Mouse (Mus musculus): Measurements from ENCODE around the gene Cib4. TPM values are rescaled to one million over a fixed set of nuclear protein-coding genes. Genes with fewer than 3 reads are reported as not detected.

The Cib4 gene
- polyA plus RNA-seq, 1 experiment from 2014 or later: not detected

GRCm38 (mm10) chr5:30578445-30579080 lies 32.9 kb upstream of the Cib4 start:
- no peaks in the 10 kb centered on the region for H3K4me1 ChIP-seq (replicated peaks; ENCODE audit: control insufficient read depth, insufficient read depth, low read length)

GRCm38 (mm10) chr5:30577654-30578310 lies 32.1 kb upstream of the Cib4 start:
- DNase-seq (ENCODE audit: low spot score) (no peak), ATAC-seq (replicated peaks; ENCODE audit: low FRiP score) (no peak)
- Histone ChIP-seq H3K27ac (ENCODE audit: low read depth, low read length) (no peak overlapping the region), H3K4me1 (replicated peaks; ENCODE audit: control insufficient read depth, insufficient read depth, low read length) (no peaks in the 10 kb centered on the region), H3K36me3 (ENCODE audit: control insufficient read depth, insufficient read depth, low read length) (no peaks in the 10 kb centered on the region), H3K4me3 (ENCODE audit: low read depth, low read length) (no peak overlapping the region), H3K9me3 (ENCODE audit: control insufficient read depth, low read length) (no peaks in the 10 kb centered on the region), H3K27me3 (ENCODE audit: control insufficient read depth, insufficient read depth, low read length) (no peaks in the 10 kb centered on the region), H3K9ac (ENCODE audit: low read length) (no peak overlapping the region), H3K4me2 (ENCODE audit: low read depth, low read length, severe bottlenecking) (no peak overlapping the region)
- 80% methylated on average over 12 of the region's 12 CpGs for WGBS

More at GRCm38 (mm10) chr5:30578445-30579080, 32.9 kb upstream of the Cib4 start:
- Histone ChIP-seq H3K9me3 (ENCODE audit: control insufficient read depth, low read length) (no peaks in the 10 kb centered on the region), H3K9ac (ENCODE audit: low read length) (no peak overlapping the region), H3K27me3 (ENCODE audit: control insufficient read depth, insufficient read depth, low read length) (no peaks in the 10 kb centered on the region), H3K27ac (ENCODE audit: low read depth, low read length) (no peak overlapping the region), H3K36me3 (ENCODE audit: control insufficient read depth, insufficient read depth, low read length) (no peaks in the 10 kb centered on the region), H3K4me3 (ENCODE audit: low read depth, low read length) (no peak overlapping the region), H3K4me2 (ENCODE audit: low read depth, low read length, severe bottlenecking) (no peak overlapping the region)
- DNase-seq (ENCODE audit: low spot score) (no peak), ATAC-seq (replicated peaks; ENCODE audit: low FRiP score) (no peak)
- WGBS: 81% methylated on average over 6 of the region's 6 CpGs

GRCm38 (mm10) chr5:30577251-30577650 lies 31.6 kb upstream of the Cib4 start:
- Histone ChIP-seq H3K27ac (ENCODE audit: low read depth, low read length) (no peak overlapping the region), H3K9me3 (ENCODE audit: control insufficient read depth, low read length) (no peaks in the 10 kb centered on the region), H3K4me2 (ENCODE audit: low read depth, low read length, severe bottlenecking) (no peak overlapping the region), H3K27me3 (ENCODE audit: control insufficient read depth, insufficient read depth, low read length) (no peaks in the 10 kb centered on the region), H3K4me1 (replicated peaks; ENCODE audit: control insufficient read depth, insufficient read depth, low read length) (no peaks in the 10 kb centered on the region), H3K36me3 (ENCODE audit: control insufficient read depth, insufficient read depth, low read length) (no peaks in the 10 kb centered on the region), H3K9ac (ENCODE audit: low read length) (no peak overlapping the region), H3K4me3 (ENCODE audit: low read depth, low read length) (no peak overlapping the region)
- no peak for DNase-seq (ENCODE audit: low spot score)
- WGBS: 83% methylated on average over 9 of the region's 9 CpGs
- no peak for ATAC-seq (replicated peaks; ENCODE audit: low FRiP score)

- DNase-seq (ENCODE audit: low spot score) (no peak), ATAC-seq (replicated peaks; ENCODE audit: low FRiP score) (no peak)
- Histone ChIP-seq H3K9ac (ENCODE audit: low read length) (no peak overlapping the region), H3K4me3 (ENCODE audit: low read depth, low read length) (no peak overlapping the region), H3K27me3 (ENCODE audit: control insufficient read depth, insufficient read depth, low read length) (no peaks in the 10 kb centered on the region), H3K36me3 (ENCODE audit: control insufficient read depth, insufficient read depth, low read length) (no peaks in the 10 kb centered on the region), H3K27ac (ENCODE audit: low read depth, low read length) (no peak overlapping the region), H3K4me1 (replicated peaks; ENCODE audit: control insufficient read depth, insufficient read depth, low read length) (no peaks in the 10 kb centered on the region), H3K4me2 (ENCODE audit: low read depth, low read length, severe bottlenecking) (no peak overlapping the region), H3K9me3 (ENCODE audit: control insufficient read depth, low read length) (no peaks in the 10 kb centered on the region)
- 85% methylated on average over 7 of the region's 7 CpGs for WGBS
Measured at GRCm38 (mm10) chr5:30576233-30576632, 30.6 kb upstream of the Cib4 start.

GRCm38 (mm10) chr5:30574367-30574766 lies 28.7 kb upstream of the Cib4 start:
- H3K36me3 ChIP-seq (ENCODE audit: control insufficient read depth, insufficient read depth, low read length): no peaks in the 10 kb centered on the region
- ATAC-seq (replicated peaks; ENCODE audit: low FRiP score) (no peak), DNase-seq (ENCODE audit: low spot score) (no peak)
- no peaks in the 10 kb centered on the region for H3K27me3 ChIP-seq (ENCODE audit: control insufficient read depth, insufficient read depth, low read length)
- H3K9me3 ChIP-seq (ENCODE audit: control insufficient read depth, low read length): no peaks in the 10 kb centered on the region
- no peak overlapping the region for H3K4me2 ChIP-seq (ENCODE audit: low read depth, low read length, severe bottlenecking)
- H3K4me1 ChIP-seq (replicated peaks; ENCODE audit: control insufficient read depth, insufficient read depth, low read length): no peaks in the 10 kb centered on the region
- no peak overlapping the region for H3K4me3 ChIP-seq (ENCODE audit: low read depth, low read length)
- no peak overlapping the region for H3K27ac ChIP-seq (ENCODE audit: low read depth, low read length)
- no peak overlapping the region for H3K9ac ChIP-seq (ENCODE audit: low read length)
- WGBS: 91% methylated on average over 8 of the region's 8 CpGs

- H3K9ac ChIP-seq (ENCODE audit: low read length): no peak overlapping the region
- H3K36me3 ChIP-seq (ENCODE audit: control insufficient read depth, insufficient read depth, low read length): no peaks in the 10 kb centered on the region
- 82% methylated on average over 5 of the region's 5 CpGs for WGBS
- H3K27ac ChIP-seq (ENCODE audit: low read depth, low read length): no peak overlapping the region
- H3K9me3 ChIP-seq (ENCODE audit: control insufficient read depth, low read length): no peaks in the 10 kb centered on the region
- no peak overlapping the region for H3K4me2 ChIP-seq (ENCODE audit: low read depth, low read length, severe bottlenecking)
- no peak overlapping the region for H3K4me3 ChIP-seq (ENCODE audit: low read depth, low read length)
- no peaks in the 10 kb centered on the region for H3K4me1 ChIP-seq (replicated peaks; ENCODE audit: control insufficient read depth, insufficient read depth, low read length)
- ATAC-seq (replicated peaks; ENCODE audit: low FRiP score): no peak
- DNase-seq (ENCODE audit: low spot score): no peak
- no peaks in the 10 kb centered on the region for H3K27me3 ChIP-seq (ENCODE audit: control insufficient read depth, insufficient read depth, low read length)
Measured at GRCm38 (mm10) chr5:30571820-30572219, 26.2 kb upstream of the Cib4 start.

GRCm38 (mm10) chr5:30568479-30568878 lies 22.8 kb upstream of the Cib4 start:
- Histone ChIP-seq H3K27me3 (ENCODE audit: control insufficient read depth, insufficient read depth, low read length) (no peaks in the 10 kb centered on the region), H3K4me2 (ENCODE audit: low read depth, low read length, severe bottlenecking) (no peak overlapping the region), H3K4me3 (ENCODE audit: low read depth, low read length) (no peak overlapping the region), H3K36me3 (ENCODE audit: control insufficient read depth, insufficient read depth, low read length) (no peaks in the 10 kb centered on the region), H3K9me3 (ENCODE audit: control insufficient read depth, low read length) (no peaks in the 10 kb centered on the region), H3K4me1 (replicated peaks; ENCODE audit: control insufficient read depth, insufficient read depth, low read length) (no peaks in the 10 kb centered on the region), H3K27ac (ENCODE audit: low read depth, low read length) (no peak overlapping the region), H3K9ac (ENCODE audit: low read length) (no peak overlapping the region)
- 95% methylated on average over 1 of the region's 1 CpGs for WGBS
- DNase-seq (ENCODE audit: low spot score) (no peak), ATAC-seq (replicated peaks; ENCODE audit: low FRiP score) (no peak)

- WGBS: 49% methylated on average over 3 of the region's 3 CpGs
- no peak overlapping the region for H3K4me3 ChIP-seq (ENCODE audit: low read depth, low read length)
- ATAC-seq (replicated peaks; ENCODE audit: low FRiP score) (no peak), DNase-seq (ENCODE audit: low spot score) (no peak)
- H3K4me1 ChIP-seq (replicated peaks; ENCODE audit: control insufficient read depth, insufficient read depth, low read length): no peaks in the 10 kb centered on the region
- H3K9me3 ChIP-seq (ENCODE audit: control insufficient read depth, low read length): no peaks in the 10 kb centered on the region
- H3K27ac ChIP-seq (ENCODE audit: low read depth, low read length): no peak overlapping the region
- no peak overlapping the region for H3K4me2 ChIP-seq (ENCODE audit: low read depth, low read length, severe bottlenecking)
- H3K9ac ChIP-seq (ENCODE audit: low read length): no peak overlapping the region
- H3K36me3 ChIP-seq (ENCODE audit: control insufficient read depth, insufficient read depth, low read length): no peaks in the 10 kb centered on the region
- H3K27me3 ChIP-seq (ENCODE audit: control insufficient read depth, insufficient read depth, low read length): no peaks in the 10 kb centered on the region
Measured at GRCm38 (mm10) chr5:30559986-30560493, 14.4 kb upstream of the Cib4 start.

GRCm38 (mm10) chr5:30559421-30559820 lies 13.8 kb upstream of the Cib4 start:
- Histone ChIP-seq H3K9me3 (ENCODE audit: control insufficient read depth, low read length) (no peaks in the 10 kb centered on the region), H3K36me3 (ENCODE audit: control insufficient read depth, insufficient read depth, low read length) (no peaks in the 10 kb centered on the region), H3K4me3 (ENCODE audit: low read depth, low read length) (no peak overlapping the region), H3K9ac (ENCODE audit: low read length) (no peak overlapping the region), H3K27ac (ENCODE audit: low read depth, low read length) (no peak overlapping the region), H3K27me3 (ENCODE audit: control insufficient read depth, insufficient read depth, low read length) (no peaks in the 10 kb centered on the region), H3K4me1 (replicated peaks; ENCODE audit: control insufficient read depth, insufficient read depth, low read length) (no peaks in the 10 kb centered on the region), H3K4me2 (ENCODE audit: low read depth, low read length, severe bottlenecking) (no peak overlapping the region)
- WGBS: 92% methylated on average over 3 of the region's 3 CpGs
- no peak for DNase-seq (ENCODE audit: low spot score)
- ATAC-seq (replicated peaks; ENCODE audit: low FRiP score): no peak

All from forebrain, embryonic 11.5 days (tissue).